In the genomic region with DNA sequence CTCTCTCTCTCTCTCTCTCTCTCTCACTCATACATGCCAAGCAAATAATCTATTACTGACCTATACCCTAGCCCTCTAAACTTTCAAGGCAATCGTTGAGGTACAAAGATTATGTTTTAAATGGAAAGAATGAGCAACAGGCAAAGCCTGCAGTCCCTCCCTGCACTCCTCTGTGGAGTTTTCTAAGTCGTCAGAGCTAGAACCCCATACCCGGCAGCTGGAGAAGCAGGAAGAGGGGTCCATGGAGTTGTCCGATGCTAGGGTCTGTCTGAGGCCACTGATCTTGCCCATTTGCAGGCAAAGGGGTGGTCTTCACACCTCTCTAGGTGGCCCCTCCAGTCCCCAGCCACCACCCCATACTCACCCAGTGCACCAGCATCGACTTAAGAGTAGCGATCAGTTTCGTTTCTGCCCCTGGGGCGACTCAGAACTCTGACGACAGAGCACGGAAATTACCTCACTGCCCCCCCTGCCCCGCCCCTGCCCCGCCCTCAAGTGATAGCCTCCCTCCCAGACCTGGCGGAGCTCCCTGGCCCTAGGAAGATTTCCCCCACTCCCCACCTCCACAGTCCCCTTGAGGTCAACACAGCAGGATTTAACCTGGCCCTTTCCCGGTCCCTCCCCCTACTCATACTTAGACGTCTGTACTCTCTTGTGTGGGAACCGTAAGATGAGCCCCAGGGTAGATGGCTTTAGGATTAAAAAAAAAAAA, we compare ENCODE assay signal across 8 mouse cellular contexts. TPM values are rescaled to one million over a fixed set of nuclear protein-coding genes. Genes with fewer than 3 reads are reported as not detected.
A peak's percentile ranks its signal among the peaks of the same experiment; 100 is the strongest.
DNase-seq lines count a peak whose midpoint lies in the region; ATAC-seq and TF ChIP-seq lines count a peak whose summit lies in the region.

TSS of gene Helz2 (minus strand) at position 426 of the 712 bp plus-strand sequence.

- 16% methylated on average over 16 of the region's 16 CpGs for WGBS in forebrain, embryonic 16.5 days
- WGBS in intestine, embryonic 14.5 days = 7% methylated on average over 16 of the region's 16 CpGs
- 4% methylated on average over 16 of the region's 16 CpGs for WGBS in liver, postnatal 0 days (ENCODE audit: insufficient replicate concordance)

- H3K36me3 ChIP-seq in forebrain, embryonic 16.5 days (ENCODE audit: control insufficient read depth, insufficient read depth) = no peaks in the 10 kb centered on the region
- peaks cover 4% of the 10 kb centered on the region for H3K36me3 ChIP-seq in intestine, embryonic 14.5 days (ENCODE audit: control insufficient read depth, insufficient read depth, low read length)
- peaks cover 36% of the 10 kb centered on the region for H3K36me3 ChIP-seq in liver, postnatal 0 days (replicated peaks; ENCODE audit: insufficient read depth, low read length)

- DNase-seq in CD8-positive naive resting alpha-beta T cell, adult 2 months (ENCODE audit: low read depth in 2 of 2, low spot score in 2 of 2) = peak; percentile 46 to 64
- DNase-seq in adrenal gland, postnatal 10 days = peak; percentile 74
- DNase-seq in intestine, embryonic 14.5 days (ENCODE audit: low spot score) = peak; percentile 69
- peak; percentile 89 for DNase-seq in liver, postnatal 0 days
- no peak for DNase-seq in cerebellum, postnatal 10 days
- DNase-seq in frontal cortex, postnatal 25 days (ENCODE audit: low spot score in 2 of 2) = no peak

- H3K4me2 ChIP-seq in forebrain, embryonic 16.5 days (ENCODE audit: low read length) = peak within 1 kb of the TSS; percentile 44
- peak within 1 kb of the TSS; percentile 72 for H3K4me2 ChIP-seq in intestine, embryonic 14.5 days (ENCODE audit: low read length)
- peak within 1 kb of the TSS; percentile 88 for H3K4me2 ChIP-seq in liver, postnatal 0 days (ENCODE audit: low read depth, low read length)

- peak within 1 kb of the TSS; percentile 34; the same call in 1 of the 2 replicates for H3K9ac ChIP-seq in forebrain, embryonic 16.5 days (replicated peaks; ENCODE audit: low read depth, low read length)
- peak within 1 kb of the TSS; percentile 63 for H3K9ac ChIP-seq in intestine, embryonic 14.5 days (ENCODE audit: low read length)
- peak within 1 kb of the TSS; percentile 92 for H3K9ac ChIP-seq in liver, postnatal 0 days (replicated peaks)

- ATAC-seq in forebrain, embryonic 16.5 days = no peak
- ATAC-seq in intestine, embryonic 14.5 days (replicated peaks; ENCODE audit: low FRiP score, low TSS enrichment, low read depth) = peak; percentile 81
- peak; percentile 86 for ATAC-seq in liver, postnatal 0 days
- ATAC-seq in neutrophil, adult 5-6 weeks (ENCODE audit: extremely low read depth, insufficient number of reproducible peaks, low FRiP score, poor library complexity, severe bottlenecking) = peak; percentile 71

- H3K27me3 ChIP-seq in forebrain, embryonic 16.5 days (replicated peaks; ENCODE audit: control insufficient read depth, insufficient read depth, low read length) = no peaks in the 10 kb centered on the region
- no peaks in the 10 kb centered on the region for H3K27me3 ChIP-seq in intestine, embryonic 14.5 days (replicated peaks; ENCODE audit: control insufficient read depth, insufficient read depth, low read length)
- H3K27me3 ChIP-seq in liver, postnatal 0 days (ENCODE audit: insufficient read depth, low read length) = no peaks in the 10 kb centered on the region

- H3K9me3 ChIP-seq in forebrain, embryonic 16.5 days (ENCODE audit: control insufficient read depth, low read length) = no peaks in the 10 kb centered on the region
- H3K9me3 ChIP-seq in intestine, embryonic 14.5 days (ENCODE audit: control insufficient read depth, low read length) = no peaks in the 10 kb centered on the region
- no peaks in the 10 kb centered on the region for H3K9me3 ChIP-seq in liver, postnatal 0 days (ENCODE audit: low read length)

- no peak for TF ChIP-seq EP300 in liver, postnatal 0 days (IDR thresholded peaks at IDR 0.05; ENCODE audit: low read depth)

- no peak for TF ChIP-seq CTCF in liver, postnatal 0 days (IDR thresholded peaks at IDR 0.05; ENCODE audit: low read depth)

- no peak within 1 kb of the TSS for H3K27ac ChIP-seq in forebrain, embryonic 16.5 days (ENCODE audit: low read length)
- H3K27ac ChIP-seq in intestine, embryonic 14.5 days (ENCODE audit: low read depth) = no peak within 1 kb of the TSS
- peak within 1 kb of the TSS; percentile 88 for H3K27ac ChIP-seq in liver, postnatal 0 days (ENCODE audit: low read depth)

- H3K4me3 ChIP-seq in forebrain, embryonic 16.5 days (replicated peaks; ENCODE audit: low read length) = peak within 1 kb of the TSS; percentile 29
- peak within 1 kb of the TSS; percentile 54 for H3K4me3 ChIP-seq in intestine, embryonic 14.5 days (ENCODE audit: low read depth, low read length)
- peak within 1 kb of the TSS; percentile 79 for H3K4me3 ChIP-seq in liver, postnatal 0 days (ENCODE audit: low read depth, low read length)

- H3K4me1 ChIP-seq in forebrain, embryonic 16.5 days (replicated peaks; ENCODE audit: control insufficient read depth, insufficient read depth, low read length) = 0 out of 2 replicates have a peak, but pooled peaks cover 2% of the 10 kb centered on the region
- H3K4me1 ChIP-seq in intestine, embryonic 14.5 days (replicated peaks; ENCODE audit: control insufficient read depth, insufficient read depth, low read length) = peaks cover 15% of the 10 kb centered on the region; the same call in 1 of the 2 replicates
- peaks cover 33% of the 10 kb centered on the region for H3K4me1 ChIP-seq in liver, postnatal 0 days (ENCODE audit: insufficient read depth)

RNA-seq across cellular contexts. Expression of gene Helz2, which starts in this region (rescaled TPM):
- 10 to 100 TPM; 14.8 to 16.3 TPM for total RNA-seq in adrenal gland, postnatal 10 days (2021)
- 0.42 and 0.51 TPM in 2 replicates for polyA plus RNA-seq in forebrain, embryonic 16.5 days (2015; fragmentation: Nextera tagmentation; extraction: Ambion mirVana)
- polyA plus RNA-seq in intestine, embryonic 14.5 days (2014; fragmentation: Nextera tagmentation; extraction: Ambion mirVana) = 2.6 and 2.8 TPM in 2 replicates
- polyA plus RNA-seq in liver, postnatal 0 days (2015; fragmentation: Nextera tagmentation; extraction: Ambion mirVana) = 3.9 and 4.2 TPM in 2 replicates
- 139 and 141 TPM in 2 replicates for total RNA-seq in neutrophil, adult 5-6 weeks (2017)

Comparison
In these comparisons a context has a peak if more than half of its experiments do, and no peak if none do; other contexts are left out.
1. DNase-seq: peak in CD8-positive naive resting alpha-beta T cell, adult 2 months (2 of 2), adrenal gland, postnatal 10 days (single experiment), intestine, embryonic 14.5 days (single experiment) and liver, postnatal 0 days (single experiment); none in cerebellum, postnatal 10 days (0 of 2) and frontal cortex, postnatal 25 days (0 of 2).
2. H3K4me3 ChIP-seq: peak in every context shown above with its lines; median percentile 79 in liver, postnatal 0 days; 54 in intestine, embryonic 14.5 days; 29 in forebrain, embryonic 16.5 days.
3. H3K9ac ChIP-seq: peak in every context shown above with its lines; median percentile 92 in liver, postnatal 0 days; 63 in intestine, embryonic 14.5 days; 34 in forebrain, embryonic 16.5 days.
4. Peak in every context shown above with its lines, with median percentiles within 50 percentile points of each other: H3K4me2 ChIP-seq.